Mouse (Mus musculus) B cell, adult 2 months (primary cell): ENCODE measurements around the gene Rpgrip1l.

Source experiments
- DNase-seq, 2 experiments: peaks; one replicate each; pipeline ENCODE4 v3.0.0; 2022

Rpgrip1l gene

GRCm38 (mm10) chr8:91264564-91264963, 48.5 kb downstream of the Rpgrip1l start:
- no peak for DNase-seq

DNA sequence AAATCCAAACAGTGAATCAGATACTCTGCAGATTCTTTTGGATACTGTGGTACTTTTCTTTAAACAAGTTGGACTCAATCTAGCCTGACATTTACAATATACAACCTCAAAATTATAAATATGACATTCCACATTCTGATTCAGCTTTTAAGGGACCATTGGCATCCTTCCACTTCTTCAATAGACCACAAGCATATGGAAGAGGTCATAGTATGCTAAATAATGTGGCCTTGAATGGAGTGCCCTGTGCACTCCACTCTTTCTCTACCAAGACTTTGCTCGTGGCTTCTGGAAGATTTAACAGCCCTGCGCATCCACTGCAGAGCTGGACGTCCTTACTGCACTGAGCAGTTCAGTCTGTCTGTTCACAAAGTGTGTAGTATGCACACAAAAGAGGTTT, 49.1 kb downstream of the Rpgrip1l start:
- no peak for DNase-seq

- no peak for DNase-seq
These were observed 51.5 kb downstream of the Rpgrip1l start for GRCm38 (mm10) chr8:91261598-91261997.

DNA sequence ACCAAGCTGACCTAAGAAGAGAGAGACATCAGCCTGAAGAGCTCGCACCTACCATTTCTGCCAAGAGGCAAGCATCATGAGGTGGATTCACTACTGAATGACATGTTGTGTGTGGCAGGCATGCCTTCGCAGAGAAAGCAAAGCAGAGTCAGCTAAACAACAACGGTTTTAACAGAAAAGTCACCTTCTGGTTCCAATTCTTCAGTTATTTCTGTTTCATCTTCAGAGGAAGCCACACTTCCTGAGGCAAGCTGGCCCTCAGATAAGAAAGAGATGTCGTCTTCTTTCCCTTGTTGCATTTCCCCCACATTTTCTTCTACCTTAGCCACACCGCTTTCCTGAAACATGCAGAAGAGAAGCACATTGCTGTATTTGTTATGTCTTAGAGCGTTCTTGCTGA, 62.1 kb downstream of the Rpgrip1l start:
- DNase-seq: no peak

- no peak for DNase-seq
These were observed 63.1 kb downstream of the Rpgrip1l start for GRCm38 (mm10) chr8:91249758-91250466.

- no peak for DNase-seq
These were observed 67.1 kb downstream of the Rpgrip1l start for GRCm38 (mm10) chr8:91245821-91246454.

DNA sequence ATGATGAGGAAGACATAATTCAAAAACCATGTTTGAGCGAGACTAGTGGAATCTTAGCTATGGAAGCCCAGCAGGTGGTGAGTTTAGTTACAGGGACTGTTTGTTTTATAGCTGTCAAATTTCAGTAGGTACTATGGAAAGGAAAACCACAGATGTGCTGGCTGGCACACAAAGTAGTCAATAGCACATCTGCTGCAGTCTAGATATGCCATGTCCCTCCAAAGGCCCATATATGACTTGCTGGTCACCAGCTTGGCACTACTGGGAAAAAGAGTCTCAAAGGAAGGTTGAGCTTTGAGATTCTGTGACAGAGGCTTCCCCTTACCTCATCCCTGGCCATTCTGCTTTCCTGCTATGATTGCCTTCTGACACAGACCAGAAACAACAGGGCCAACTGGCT, 70.3 kb downstream of the Rpgrip1l start:
- no peak for DNase-seq

DNA sequence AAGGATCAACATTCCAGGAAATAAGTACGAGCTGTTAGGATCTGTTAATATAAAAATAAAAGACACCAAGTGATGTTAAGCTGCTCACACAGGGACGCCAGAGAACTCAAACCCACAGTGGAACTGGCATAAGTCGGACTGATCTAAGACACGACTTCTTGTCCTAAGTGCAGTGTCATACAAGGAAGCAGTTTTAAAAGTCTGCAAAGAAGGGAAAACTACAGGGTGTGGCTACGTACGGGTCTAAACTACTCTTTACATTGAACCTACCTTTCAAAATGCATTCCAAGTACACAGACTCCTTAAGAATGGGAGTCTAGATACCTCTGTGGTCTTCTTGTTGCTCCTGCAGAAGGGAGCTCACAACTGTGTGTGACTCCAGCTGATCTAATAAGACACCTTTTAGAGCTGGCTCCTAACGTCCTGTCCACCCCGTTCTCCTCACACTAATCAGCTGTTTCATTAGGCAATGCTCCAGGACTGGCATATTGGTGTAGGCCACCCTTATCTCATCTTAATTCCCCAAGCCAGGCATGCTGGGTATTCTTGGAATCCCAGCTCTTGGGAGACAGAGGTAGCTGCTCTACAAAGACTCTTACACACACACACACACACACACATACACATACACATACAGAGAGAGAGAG, 71.1 kb downstream of the Rpgrip1l start:
- no peak for DNase-seq

- DNase-seq: no peak
These were observed 71.7 kb downstream of the Rpgrip1l start for GRCm38 (mm10) chr8:91241371-91241770.

DNA sequence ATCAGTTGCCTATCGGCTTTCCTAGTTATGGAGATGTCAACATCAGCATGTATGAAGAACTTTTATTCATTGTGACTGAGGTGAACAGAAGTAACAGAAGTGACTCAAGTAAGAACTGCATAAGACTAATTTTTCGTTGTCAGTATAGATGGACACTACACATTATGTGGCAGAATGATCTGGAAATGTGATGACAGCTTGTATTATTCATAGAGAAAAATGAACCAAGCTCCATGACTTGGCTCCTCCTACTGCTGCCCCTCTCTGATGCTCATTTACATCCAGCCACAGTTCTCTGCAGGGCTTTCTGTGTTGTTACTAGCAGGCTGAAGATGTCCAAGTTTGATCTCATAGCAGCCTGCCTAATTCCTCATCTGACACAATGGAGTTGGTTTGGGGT, 75.9 kb downstream of the Rpgrip1l start:
- no peak for DNase-seq

DNA sequence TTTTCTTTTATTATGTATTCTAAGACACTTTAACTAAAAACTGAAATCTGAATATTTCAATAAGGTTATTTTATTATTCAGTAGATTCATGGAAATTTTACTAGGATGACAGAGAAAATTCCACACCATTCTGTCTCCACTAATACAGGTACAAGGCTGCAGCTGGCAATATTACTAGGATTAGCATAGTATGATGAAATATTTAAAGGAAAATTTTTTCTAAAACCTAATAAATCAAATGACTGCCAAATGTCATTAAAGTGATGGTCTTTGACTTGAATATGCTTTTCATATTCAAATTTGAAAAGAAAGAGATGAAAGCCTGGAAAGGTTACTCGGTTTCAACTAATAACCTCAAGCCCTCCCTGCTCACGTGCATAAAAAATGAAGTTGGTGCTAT, 79.0 kb downstream of the Rpgrip1l start:
- no peak for DNase-seq

DNA sequence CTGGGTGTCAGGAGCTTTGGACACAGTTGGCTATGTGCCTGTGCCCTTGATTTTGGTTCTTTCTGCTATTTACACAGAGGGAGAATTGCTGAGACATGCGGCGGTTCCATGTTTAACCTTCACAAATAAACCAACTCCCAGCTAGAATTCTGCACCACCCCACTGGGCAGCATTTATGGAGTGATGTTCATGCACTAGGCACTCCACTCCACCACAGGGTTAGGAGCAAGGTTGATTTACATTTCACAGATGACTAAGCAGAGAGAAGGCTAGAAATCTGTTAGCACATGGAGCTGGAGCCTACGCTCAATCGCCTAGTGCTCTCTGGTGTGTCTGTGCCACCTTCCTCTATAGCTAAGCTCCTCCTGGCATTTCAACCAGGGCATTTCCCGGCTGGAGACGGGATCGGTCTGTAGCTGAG, 85.6 kb downstream of the Rpgrip1l start:
- DNase-seq: no peak

DNA sequence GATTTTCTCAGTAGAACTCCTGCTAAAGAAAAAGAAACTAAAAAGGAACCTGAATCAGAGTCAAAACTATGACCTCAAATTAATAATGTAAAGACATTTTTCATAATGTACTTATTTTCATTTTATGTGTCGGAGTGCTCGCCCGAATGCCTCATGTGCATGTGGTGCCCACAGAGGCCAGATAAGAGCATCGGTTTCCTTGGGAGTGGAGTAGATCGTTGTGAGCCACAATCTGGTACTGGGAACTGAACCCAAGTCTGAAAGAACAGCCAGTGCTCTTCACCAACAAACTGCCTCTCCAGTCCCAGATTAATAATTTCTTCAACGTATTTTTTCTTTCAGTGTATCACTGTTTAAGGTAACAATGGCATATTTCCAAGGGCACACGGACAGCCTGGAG, 88.8 kb downstream of the Rpgrip1l start:
- DNase-seq: no peak

- DNase-seq: no peak
These were observed 91.2 kb downstream of the Rpgrip1l start for GRCm38 (mm10) chr8:91221841-91222240.

DNA sequence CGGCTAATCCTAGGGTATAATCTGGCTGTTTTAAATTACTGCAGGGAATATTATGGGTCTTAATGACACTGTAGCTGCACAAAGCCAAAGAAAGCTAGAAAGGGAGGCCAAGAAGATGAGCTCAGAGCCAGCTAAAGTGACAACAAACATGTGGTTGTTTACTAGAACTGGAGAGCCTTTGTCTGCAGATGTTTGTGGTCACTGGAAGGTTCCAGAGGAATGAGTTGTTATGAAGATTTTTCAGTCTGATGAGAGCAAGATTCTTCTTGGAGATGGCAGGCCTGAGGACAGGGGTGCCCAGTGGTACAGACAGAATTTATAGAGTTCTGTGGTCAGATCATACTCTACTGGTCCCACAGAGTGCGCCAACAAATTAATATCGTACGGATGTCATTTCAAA, 94.8 kb downstream of the Rpgrip1l start:
- no peak for DNase-seq

GRCm38 (mm10) chr8:91217062-91217905, 95.8 kb downstream of the Rpgrip1l start:
- DNase-seq: no peak

GRCm38 (mm10) chr8:91214287-91214686, 98.8 kb downstream of the Rpgrip1l start:
- no peak for DNase-seq

- no peak for DNase-seq
These were observed 100.1 kb downstream of the Rpgrip1l start for GRCm38 (mm10) chr8:91212948-91213347.

DNA sequence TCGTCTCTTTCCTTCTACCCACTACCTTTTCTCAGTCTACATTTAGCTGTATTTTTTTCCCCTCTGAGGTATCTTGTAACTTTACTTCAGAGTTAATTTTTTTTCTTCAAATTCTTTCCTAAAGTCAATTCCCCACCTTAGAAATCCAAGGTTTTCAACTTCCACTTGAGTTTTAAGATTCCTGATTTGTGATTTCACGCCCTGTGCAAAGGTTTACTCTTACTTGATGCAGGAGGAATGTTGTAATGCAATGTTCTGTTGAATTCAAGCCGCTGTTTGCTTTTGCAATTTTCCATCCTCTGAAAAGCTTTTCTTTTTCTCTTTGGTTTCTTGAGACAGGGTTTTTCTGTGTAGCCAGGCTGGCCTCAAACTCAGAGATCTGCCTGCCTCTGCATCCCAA, 103.4 kb downstream of the Rpgrip1l start:
- DNase-seq: no peak

DNA sequence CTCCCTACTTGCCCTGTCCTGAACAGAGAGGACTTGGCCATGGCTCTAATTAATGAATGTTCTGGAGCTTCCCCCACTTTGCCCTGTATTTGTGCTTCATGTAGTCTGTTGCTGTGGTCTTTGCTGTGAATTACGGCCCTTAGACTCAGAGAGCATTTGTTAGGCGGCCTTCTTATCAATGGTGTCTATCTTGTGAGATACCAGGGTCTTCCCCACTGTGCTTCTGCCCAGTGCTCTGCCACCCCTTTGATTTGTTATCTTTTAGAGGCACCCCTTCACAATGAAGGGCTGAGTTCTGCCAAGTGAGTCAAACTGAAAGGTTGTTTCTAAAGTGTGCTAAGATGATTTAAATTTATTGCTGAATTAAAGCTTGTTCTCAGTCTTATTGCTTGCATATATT, 105.4 kb downstream of the Rpgrip1l start:
- DNase-seq: no peak

DNA sequence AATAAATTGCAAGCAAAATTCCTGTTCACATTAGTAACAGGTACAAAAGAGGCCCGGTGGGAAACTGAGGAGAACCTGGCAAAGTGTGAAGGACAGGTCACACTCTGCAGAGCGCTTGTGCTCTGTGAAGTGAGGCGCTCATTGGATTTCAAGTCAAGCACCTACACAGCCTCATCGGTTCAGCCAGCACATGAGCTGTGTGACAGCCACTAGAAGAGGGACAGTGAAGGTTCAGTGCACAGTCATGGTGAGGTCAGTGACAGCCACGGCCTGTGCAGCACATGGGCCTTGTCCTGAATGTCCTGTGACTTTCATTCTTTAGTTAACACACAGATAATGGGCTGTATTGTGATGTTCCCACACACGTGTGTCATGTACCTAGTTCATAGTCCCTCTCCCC, 107.2 kb downstream of the Rpgrip1l start:
- no peak for DNase-seq

DNA sequence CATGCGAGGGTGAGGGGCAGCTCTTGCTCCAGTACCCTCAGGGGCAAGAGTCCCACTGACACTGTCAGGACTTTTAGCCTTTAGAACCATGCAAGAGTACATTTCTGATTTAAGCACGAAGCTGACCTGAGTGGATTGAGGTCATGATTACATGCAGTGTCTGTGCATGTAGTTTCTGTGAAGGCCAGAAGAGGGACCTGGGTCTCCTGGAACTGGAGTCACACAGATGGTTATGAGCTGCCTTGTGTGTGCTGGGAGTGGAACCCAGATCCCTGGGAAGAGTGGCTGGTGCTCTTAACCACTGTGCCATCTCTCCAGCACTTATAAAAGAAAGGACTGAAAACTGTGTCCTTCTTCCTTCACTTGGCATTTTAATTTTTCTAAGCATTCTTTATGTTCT, 111.9 kb downstream of the Rpgrip1l start:
- DNase-seq: no peak

- DNase-seq: no peak
These were observed 113.2 kb downstream of the Rpgrip1l start, which contains the start of gene Aktip for GRCm38 (mm10) chr8:91199876-91200275. TSS of gene Aktip (minus strand) at chr8:91199976.
